Mouse (Mus musculus) midbrain, embryonic 13.5 days (tissue): Measurements from ENCODE around the gene D430042O09Rik. TPM values are rescaled to one million over a fixed set of nuclear protein-coding genes. Genes with fewer than 3 reads are reported as not detected.

Experiments
- ATAC-seq: fragments of 200-750 bp; cut with Nextera tagmentation; 2 replicates; pipeline ENCODE4 v1.8.0; 2017; ENCODE audit warnings: mild to moderate bottlenecking, moderate TSS enrichment, moderate library complexity
- H3K27ac ChIP-seq: fragments of 300-500 bp; sonication (generic); 2 replicates; pipeline ENCODE4 v1.5.1; 2015; ENCODE audit warnings: inconsistent platforms, mild to moderate bottlenecking, moderate library complexity
- H3K27me3 ChIP-seq: fragments of 300-500 bp; sonication (generic); 2 replicates; pipeline ENCODE4 v1.6.1; 2015; ENCODE audit warnings: mild to moderate bottlenecking, inconsistent platforms
- H3K36me3 ChIP-seq: fragments of 300-500 bp; sonication (generic); 2 replicates; pipeline ENCODE4 v1.6.1; 2015; ENCODE audit warnings: mild to moderate bottlenecking, inconsistent platforms
- H3K4me1 ChIP-seq: fragments of 300-500 bp; sonication (generic); replicated peaks from 2 replicates; pipeline ENCODE4 v1.6.1; 2015; ENCODE audit warnings: inconsistent platforms
- H3K4me2 ChIP-seq: fragments of 300-500 bp; sonication (generic); replicated peaks from 2 replicates; pipeline ENCODE4 v1.6.1; 2015; ENCODE audit warnings: moderate library complexity, mild to moderate bottlenecking, inconsistent platforms
- H3K4me3 ChIP-seq: fragments of 300-500 bp; sonication (generic); replicated peaks from 2 replicates; pipeline ENCODE4 v1.5.1; 2015; ENCODE audit warnings: mild to moderate bottlenecking, inconsistent platforms
- H3K9ac ChIP-seq: fragments of 300-500 bp; sonication (generic); replicated peaks from 2 replicates; pipeline ENCODE4 v1.6.1; 2015; ENCODE audit warnings: mild to moderate bottlenecking, inconsistent platforms
- H3K9me3 ChIP-seq: fragments of 300-500 bp; sonication (generic); 2 replicates; pipeline ENCODE4 v1.6.1; 2016; ENCODE audit warnings: mild to moderate bottlenecking, inconsistent platforms
- WGBS: fragments of 180-500 bp; shearing (Covaris S2); methylation state at CpG from one replicate; pipeline ENCODE4 v1.1.7; 2015; 5-methylcytosine and 5-hydroxymethylcytosine counted together
- polyA plus RNA-seq: library from polyadenylated mRNA; unstranded; fragments of >200 nt; fragmentation: Nextera tagmentation; extraction: Ambion mirVana; gene quantifications from 2 replicates; pipeline ENCODE4 v1.2.1, GENCODE M21; 2015

The D430042O09Rik gene
- polyA plus RNA-seq, 1 experiment from 2014 or later, result 7.5 TPM

- 90% methylated on average over 3 of the region's 3 CpGs for WGBS
- H3K9me3 ChIP-seq, result no peaks in the 10 kb centered on the region
- no peak for ATAC-seq
- no peak overlapping the region for H3K4me3 ChIP-seq
- no peak overlapping the region for H3K27ac ChIP-seq
- no peaks in the 10 kb centered on the region for H3K27me3 ChIP-seq
- no peak overlapping the region for H3K4me2 ChIP-seq
- peaks cover 10% of the 10 kb centered on the region for H3K4me1 ChIP-seq
- peaks cover 27% of the 10 kb centered on the region for H3K36me3 ChIP-seq
- H3K9ac ChIP-seq, result no peak overlapping the region
Measured at GRCm38 (mm10) chr7:125764373-125764772, 56.7 kb downstream of the D430042O09Rik start.

DNA sequence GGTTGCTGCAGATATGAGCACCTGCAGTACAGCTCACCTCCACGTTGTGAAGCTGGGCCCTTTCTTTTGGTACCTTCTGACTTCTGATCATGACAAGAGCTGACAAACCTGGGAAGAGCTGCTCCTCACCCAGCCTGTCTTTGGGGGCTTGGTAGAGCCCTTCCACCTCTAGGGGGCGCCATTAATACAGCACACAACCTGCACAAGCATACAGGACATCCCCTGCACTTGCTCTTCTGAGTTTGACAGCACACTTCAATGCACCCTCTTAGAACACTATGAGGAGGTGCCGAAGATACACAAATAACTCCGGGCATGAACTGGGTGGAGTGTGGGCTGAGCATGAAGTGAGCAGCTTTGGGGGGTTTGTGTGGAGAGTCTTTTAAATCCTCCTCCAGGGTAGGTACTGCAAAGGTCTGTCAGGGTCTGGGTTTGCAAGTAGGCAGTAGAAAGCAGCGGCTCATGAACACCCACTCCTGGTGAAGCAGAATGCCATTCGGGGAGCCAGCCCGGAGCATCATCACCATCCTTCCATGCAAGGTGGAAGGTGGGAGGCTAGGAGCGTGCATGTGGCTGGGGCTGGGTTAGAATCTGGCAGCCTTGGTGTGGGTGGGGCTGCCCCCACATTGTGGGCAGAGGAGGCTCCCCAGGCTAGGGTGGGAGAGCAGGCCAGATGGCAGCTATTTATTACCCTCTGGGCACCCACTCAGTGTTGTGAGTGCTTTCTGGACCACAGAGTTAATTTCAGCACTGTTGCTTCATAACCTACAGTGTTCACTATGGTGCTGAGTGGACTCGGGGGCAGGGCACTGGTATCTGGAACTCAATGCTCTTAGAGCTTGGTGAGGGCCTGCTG lies 59.5 kb downstream of the D430042O09Rik start:
- peak; percentile 71; the same call in 1 of the 2 replicates for ATAC-seq
- Histone ChIP-seq H3K36me3 (peaks cover 21% of the 10 kb centered on the region), H3K4me3 (no peak overlapping the region), H3K9ac (no peak overlapping the region), H3K9me3 (no peaks in the 10 kb centered on the region), H3K4me1 (peaks cover 10% of the 10 kb centered on the region), H3K4me2 (no peak overlapping the region), H3K27ac (no peak overlapping the region), H3K27me3 (no peaks in the 10 kb centered on the region)
- 74% methylated on average over 9 of the region's 9 CpGs for WGBS

DNA sequence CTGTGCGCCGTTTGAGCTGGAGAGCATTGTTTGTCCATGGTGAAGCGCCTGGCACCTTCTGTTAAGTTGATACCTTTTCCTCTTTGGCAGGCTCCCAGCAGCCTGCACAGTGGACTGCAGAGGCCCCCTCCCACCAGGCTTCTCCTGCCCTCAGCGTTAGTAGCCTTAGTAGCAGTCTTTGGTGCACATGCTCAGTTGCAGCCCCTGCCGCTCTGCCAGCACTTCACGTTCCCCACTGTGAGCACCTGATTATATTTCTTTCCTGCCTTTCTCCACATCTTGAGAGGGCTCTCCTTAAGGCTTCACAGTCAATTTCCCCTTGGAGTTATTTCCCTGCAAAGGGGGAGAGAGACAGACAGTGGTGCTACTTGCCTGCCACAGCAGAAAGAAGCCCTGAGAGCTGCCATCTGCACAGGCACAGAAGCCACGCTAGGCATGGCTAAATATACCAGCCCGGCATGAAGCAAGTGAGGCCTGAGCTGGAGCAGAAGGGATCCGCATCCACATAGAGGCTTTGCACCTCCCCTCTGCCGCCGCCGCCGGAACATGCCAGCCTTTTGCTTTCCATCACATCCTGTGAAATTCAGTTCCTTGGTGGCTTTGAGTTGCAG lies 65.4 kb downstream of the D430042O09Rik start:
- no peak overlapping the region for H3K4me3 ChIP-seq
- peaks cover 32% of the 10 kb centered on the region for H3K36me3 ChIP-seq
- no peak for ATAC-seq
- H3K9ac ChIP-seq, result 0 out of 2 replicates have a peak overlapping the region, but pooled peaks have one; percentile 2
- H3K4me1 ChIP-seq, result no peaks in the 10 kb centered on the region
- no peak overlapping the region for H3K4me2 ChIP-seq
- 0 out of 2 replicates have a peak overlapping the region, but pooled peaks have one; percentile 0 for H3K27ac ChIP-seq
- no peaks in the 10 kb centered on the region for H3K9me3 ChIP-seq
- H3K27me3 ChIP-seq, result no peaks in the 10 kb centered on the region
- 82% methylated on average over 13 of the region's 13 CpGs for WGBS

DNA sequence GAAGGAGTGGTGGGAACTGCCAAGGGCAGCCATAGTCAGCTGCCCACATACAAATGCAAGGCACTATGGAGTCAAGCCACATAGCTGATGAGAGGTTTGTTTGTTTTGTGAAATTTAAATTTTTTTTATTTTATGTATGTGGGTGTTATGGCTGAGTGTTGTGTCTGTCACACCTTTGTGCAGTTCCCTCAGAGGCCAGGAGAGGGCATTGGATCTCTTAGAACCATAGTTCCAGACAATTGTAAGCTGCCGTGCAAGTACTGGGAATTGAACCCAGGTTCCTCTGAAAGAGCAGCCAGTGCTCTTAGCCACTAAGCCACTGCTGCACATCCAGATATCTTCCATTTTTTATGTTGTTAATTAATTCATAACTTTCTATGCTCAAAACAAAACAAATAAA lies 75.5 kb downstream of the D430042O09Rik start:
- H3K4me1 ChIP-seq, result no peaks in the 10 kb centered on the region
- no peaks in the 10 kb centered on the region for H3K27me3 ChIP-seq
- H3K36me3 ChIP-seq, result peaks cover 3% of the 10 kb centered on the region; the same call in 1 of the 2 replicates
- H3K9me3 ChIP-seq, result no peaks in the 10 kb centered on the region
- H3K27ac ChIP-seq, result no peak overlapping the region
- H3K9ac ChIP-seq, result no peak overlapping the region
- WGBS, result 63% methylated on average over 1 of the region's 1 CpGs
- no peak overlapping the region for H3K4me3 ChIP-seq
- ATAC-seq, result no peak
- H3K4me2 ChIP-seq, result no peak overlapping the region

DNA sequence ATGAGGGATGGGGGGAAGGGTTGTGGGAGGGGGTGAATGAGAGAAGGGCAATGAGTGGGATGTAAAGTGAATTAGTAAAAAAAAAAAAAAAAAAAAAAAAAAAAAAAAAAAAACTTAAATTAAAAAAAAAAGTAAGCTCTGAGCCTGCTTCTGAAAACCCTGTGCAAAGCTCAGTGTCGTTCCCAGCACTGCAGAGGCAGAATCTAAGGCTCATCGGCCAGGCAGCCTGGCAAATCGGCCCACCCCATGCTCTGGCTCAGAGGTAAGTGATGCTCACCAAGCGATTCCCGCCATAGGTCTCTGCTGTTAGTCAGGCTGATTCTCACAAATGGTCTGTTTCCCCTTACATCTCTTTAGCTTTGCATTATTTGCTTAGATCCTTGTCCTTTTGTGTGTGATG lies 78.4 kb downstream of the D430042O09Rik start:
- WGBS, result 86% methylated on average over 5 of the region's 5 CpGs
- H3K27me3 ChIP-seq, result no peaks in the 10 kb centered on the region

DNA sequence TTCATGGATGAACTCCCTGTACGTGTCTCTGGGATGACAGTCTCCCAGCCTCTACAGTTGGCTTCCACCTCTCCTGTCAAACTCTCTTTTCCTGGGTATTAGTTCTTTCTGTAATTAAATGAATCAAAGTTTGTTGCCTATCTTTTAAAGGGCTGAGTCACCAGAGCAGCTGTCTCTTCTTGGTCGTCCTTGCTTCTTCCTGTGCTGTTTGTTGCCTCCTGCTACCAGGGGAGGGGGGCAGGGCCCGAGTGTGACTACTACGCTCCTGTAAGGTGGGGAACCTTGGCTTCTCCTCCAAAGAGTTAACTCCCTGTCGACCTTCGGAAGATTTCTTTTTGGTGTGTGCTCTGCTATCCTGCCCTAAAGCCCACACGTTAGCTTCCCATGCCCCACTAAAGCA lies 79.4 kb downstream of the D430042O09Rik start:
- no peak for ATAC-seq
- no peak overlapping the region for H3K4me2 ChIP-seq
- no peaks in the 10 kb centered on the region for H3K9me3 ChIP-seq
- whole genome bisulfite sequencing, result 78% methylated on average over 7 of the region's 7 CpGs
- peaks cover 12% of the 10 kb centered on the region for H3K4me1 ChIP-seq
- no peaks in the 10 kb centered on the region for H3K36me3 ChIP-seq
- no peak overlapping the region for H3K9ac ChIP-seq
- no peaks in the 10 kb centered on the region for H3K27me3 ChIP-seq
- H3K4me3 ChIP-seq, result no peak overlapping the region
- H3K27ac ChIP-seq, result no peak overlapping the region

More for the DNA sequence above, 78.4 kb downstream of the D430042O09Rik start:
- Histone ChIP-seq H3K4me2 (no peak overlapping the region), H3K9ac (no peak overlapping the region), H3K27ac (no peak overlapping the region), H3K36me3 (no peaks in the 10 kb centered on the region), H3K4me3 (no peak overlapping the region), H3K4me1 (peaks cover 12% of the 10 kb centered on the region), H3K9me3 (no peaks in the 10 kb centered on the region)
- ATAC-seq, result no peak

DNA sequence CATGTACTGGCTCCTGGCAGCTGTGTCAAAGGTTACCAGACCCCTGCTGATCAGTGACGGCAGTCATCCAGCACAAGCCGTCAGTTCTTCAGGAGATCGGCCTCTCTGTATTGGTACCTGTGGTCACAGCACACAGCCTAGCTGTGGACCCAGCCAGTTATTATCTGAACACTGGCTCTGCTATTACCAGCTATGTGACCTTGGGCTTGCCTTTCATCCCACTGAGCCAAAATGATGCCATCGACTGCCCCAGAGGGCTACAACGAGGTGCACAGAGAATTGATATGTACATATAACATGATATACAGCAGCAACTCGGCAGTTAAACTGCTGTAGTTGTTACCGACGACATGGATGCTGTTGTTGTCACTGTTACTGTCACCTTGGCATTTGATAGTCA lies 82.4 kb downstream of the D430042O09Rik start:
- ATAC-seq, result no peak
- H3K27me3 ChIP-seq, result no peaks in the 10 kb centered on the region
- no peaks in the 10 kb centered on the region for H3K9me3 ChIP-seq
- no peak overlapping the region for H3K4me3 ChIP-seq
- no peak overlapping the region for H3K27ac ChIP-seq
- 73% methylated on average over 8 of the region's 8 CpGs for WGBS
- no peaks in the 10 kb centered on the region for H3K36me3 ChIP-seq
- peaks cover 12% of the 10 kb centered on the region for H3K4me1 ChIP-seq
- H3K4me2 ChIP-seq, result no peak overlapping the region
- H3K9ac ChIP-seq, result no peak overlapping the region

GRCm38 (mm10) chr7:125806571-125806970 lies 98.9 kb downstream of the D430042O09Rik start:
- Histone ChIP-seq H3K27ac (no peak overlapping the region), H3K4me3 (no peak overlapping the region), H3K4me1 (no peaks in the 10 kb centered on the region), H3K9ac (no peak overlapping the region), H3K27me3 (no peaks in the 10 kb centered on the region), H3K9me3 (no peaks in the 10 kb centered on the region), H3K36me3 (no peaks in the 10 kb centered on the region), H3K4me2 (no peak overlapping the region)
- 78% methylated on average over 1 of the region's 1 CpGs for whole genome bisulfite sequencing
- no peak for ATAC-seq

DNA sequence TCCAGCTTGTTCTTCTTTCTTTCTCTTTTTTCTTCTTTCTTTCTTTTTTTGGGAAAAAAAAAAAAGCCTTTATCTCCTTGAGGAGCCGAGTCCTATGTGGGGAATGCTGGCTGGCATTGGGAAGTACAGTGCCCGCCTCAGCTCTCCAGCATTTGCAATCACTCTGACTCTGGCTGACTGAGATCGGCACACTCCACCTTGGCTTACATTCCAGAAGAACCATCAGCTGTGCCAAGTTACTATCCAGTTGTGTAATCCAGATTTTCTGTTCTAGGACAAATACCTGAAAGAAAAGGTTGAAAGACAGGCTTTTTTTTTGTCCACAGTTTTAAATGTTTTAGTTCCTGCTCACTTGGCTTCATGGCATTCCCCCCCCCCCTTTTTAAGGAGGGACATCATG lies 100.5 kb downstream of the D430042O09Rik start:
- H3K9me3 ChIP-seq, result no peaks in the 10 kb centered on the region
- H3K27ac ChIP-seq, result no peak overlapping the region
- no peaks in the 10 kb centered on the region for H3K4me1 ChIP-seq
- no peak overlapping the region for H3K4me3 ChIP-seq
- H3K9ac ChIP-seq, result no peak overlapping the region
- H3K4me2 ChIP-seq, result no peak overlapping the region
- WGBS, result 90% methylated on average over 3 of the region's 3 CpGs
- H3K36me3 ChIP-seq, result peaks cover 5% of the 10 kb centered on the region
- no peaks in the 10 kb centered on the region for H3K27me3 ChIP-seq
- no peak for ATAC-seq

GRCm38 (mm10) chr7:125812721-125813120 lies 105.0 kb downstream of the D430042O09Rik start:
- WGBS, result 95% methylated on average over 8 of the region's 8 CpGs
- H3K9ac ChIP-seq, result no peak overlapping the region
- no peaks in the 10 kb centered on the region for H3K27me3 ChIP-seq
- H3K4me2 ChIP-seq, result no peak overlapping the region
- ATAC-seq, result no peak
- H3K36me3 ChIP-seq, result peaks cover 33% of the 10 kb centered on the region
- no peak overlapping the region for H3K27ac ChIP-seq
- H3K4me1 ChIP-seq, result 0 out of 2 replicates have a peak, but pooled peaks cover 9% of the 10 kb centered on the region
- H3K4me3 ChIP-seq, result no peak overlapping the region
- H3K9me3 ChIP-seq, result no peaks in the 10 kb centered on the region

GRCm38 (mm10) chr7:125815733-125816132 lies 108.0 kb downstream of the D430042O09Rik start:
- Histone ChIP-seq H3K9me3 (no peaks in the 10 kb centered on the region), H3K4me1 (peaks cover 21% of the 10 kb centered on the region), H3K9ac (no peak overlapping the region), H3K27ac (no peak overlapping the region), H3K4me2 (no peak overlapping the region), H3K36me3 (peaks cover 33% of the 10 kb centered on the region), H3K27me3 (no peaks in the 10 kb centered on the region), H3K4me3 (no peak overlapping the region)
- WGBS, result 81% methylated on average over 3 of the region's 3 CpGs
- ATAC-seq, result no peak

- peak overlapping the region; percentile 32; the same call in 1 of the 2 replicates for H3K27ac ChIP-seq
- no peaks in the 10 kb centered on the region for H3K27me3 ChIP-seq
- 51% methylated on average over 9 of the region's 9 CpGs for WGBS
- no peak overlapping the region for H3K4me2 ChIP-seq
- peaks cover 27% of the 10 kb centered on the region for H3K36me3 ChIP-seq
- no peak; the same call in 1 of the 2 replicates for ATAC-seq
- no peaks in the 10 kb centered on the region for H3K9me3 ChIP-seq
- peaks cover 21% of the 10 kb centered on the region for H3K4me1 ChIP-seq
- H3K9ac ChIP-seq, result 0 out of 2 replicates have a peak overlapping the region, but pooled peaks have one; percentile 10
- H3K4me3 ChIP-seq, result no peak overlapping the region
Measured at GRCm38 (mm10) chr7:125818301-125818712, 110.6 kb downstream of the D430042O09Rik start.
